Mouse (Mus musculus): ENCODE data around the gene Rbm47.
"Not testable (repeated sequence)": the region's sequence is repeated elsewhere in the genome, so short reads cannot be mapped to it uniquely, and the experiment has no call there.

Rbm47 gene

DNA sequence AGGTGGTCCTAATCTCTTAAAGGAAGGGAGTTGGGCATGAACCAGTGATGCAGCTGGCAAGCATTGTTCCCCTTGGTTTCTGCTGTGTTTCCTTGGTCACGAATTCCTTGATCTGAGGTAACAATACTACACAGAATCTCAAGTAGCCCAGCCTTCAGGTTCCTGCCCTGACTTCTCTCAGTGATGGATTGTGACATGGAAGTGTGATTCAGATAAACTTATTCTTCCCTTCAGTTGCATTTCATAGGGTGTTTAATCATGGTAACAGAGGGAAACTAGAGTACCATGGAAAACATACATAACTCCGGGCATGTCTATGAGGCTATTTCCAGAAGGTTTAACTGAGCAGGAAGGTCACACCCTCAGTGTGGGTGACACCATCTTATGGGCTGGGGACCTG, at the start of gene Rbm47:
Rbm47 (minus strand) TSS at position 101 of the 400 bp plus-strand sequence.
- DNase-seq (ENCODE audit: low spot score), result no peak

DNA sequence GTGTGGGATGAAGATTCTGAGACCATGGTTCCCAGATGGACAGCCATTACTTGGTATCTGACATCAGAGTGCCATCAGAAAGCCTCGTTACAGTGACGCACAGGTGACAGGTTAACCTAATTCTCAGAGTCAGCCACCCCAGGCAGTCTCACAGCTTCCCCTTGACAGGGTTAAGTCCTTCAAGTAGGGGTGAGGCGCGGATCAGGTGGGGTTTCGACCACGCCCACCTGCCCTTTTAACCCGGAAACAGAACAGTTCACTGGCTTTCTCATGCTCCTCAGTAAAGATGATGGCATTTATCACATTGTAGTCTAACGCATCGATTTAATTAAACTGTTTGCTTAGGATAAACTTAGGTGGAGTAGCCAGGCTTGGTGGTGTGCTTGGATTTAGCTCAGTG, 47.7 kb upstream of the Rbm47 start:
- no peak for DNase-seq (ENCODE audit: low spot score)

DNA sequence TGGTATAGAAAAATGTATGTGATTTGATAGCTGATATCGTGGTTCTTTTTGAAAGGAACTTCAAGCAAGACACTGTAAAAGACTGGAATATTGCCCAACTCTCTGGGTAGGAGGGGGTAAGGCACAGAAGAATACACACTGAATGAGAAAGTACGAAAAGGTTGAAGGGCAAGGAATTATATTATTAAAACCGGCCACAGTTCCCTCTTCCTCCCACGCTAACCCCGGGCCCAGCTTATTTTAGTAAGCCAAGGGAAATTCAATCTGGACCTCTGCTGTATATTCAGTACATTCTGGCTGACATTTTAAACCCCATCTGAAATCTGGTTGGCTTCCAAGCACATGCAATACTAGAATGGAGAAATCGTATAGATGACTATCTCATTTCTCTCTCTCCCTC, 46.8 kb upstream of the Rbm47 start:
- no peak for DNase-seq (ENCODE audit: low spot score)

DNA sequence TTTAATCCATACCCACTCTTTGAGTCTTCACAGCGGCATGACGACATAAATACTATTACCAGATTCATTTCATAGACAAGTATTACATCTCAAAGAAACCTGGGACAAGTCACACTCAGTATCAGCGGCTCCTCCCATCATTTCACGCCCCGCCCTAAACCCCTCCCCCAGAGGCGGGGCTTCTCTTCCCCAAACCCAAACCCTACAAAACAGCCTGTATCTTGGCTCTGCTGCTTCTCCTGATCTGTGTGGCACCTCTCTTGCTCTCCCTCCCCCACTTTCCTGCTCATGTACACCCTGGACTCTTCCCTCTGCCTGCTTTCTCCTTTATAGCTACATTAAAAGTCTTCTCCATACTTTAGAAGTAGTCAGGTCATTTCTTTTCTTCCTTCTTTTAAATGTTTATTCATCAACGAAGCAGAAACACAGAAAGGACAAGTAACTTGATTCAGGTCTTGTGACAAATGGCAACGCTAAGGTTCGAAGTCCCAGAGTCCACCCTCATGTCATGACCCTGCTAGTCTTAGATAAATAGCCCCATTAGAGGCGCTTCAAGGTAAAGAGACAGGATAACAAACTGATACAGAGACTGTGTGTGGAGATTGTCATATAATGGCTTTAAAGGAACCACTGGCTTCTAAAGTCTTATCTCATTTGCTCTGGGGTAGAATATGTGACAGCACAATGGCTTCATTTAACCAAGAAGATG, 42.8 kb upstream of the Rbm47 start:
- DNase-seq (ENCODE audit: low spot score), result no peak

DNA sequence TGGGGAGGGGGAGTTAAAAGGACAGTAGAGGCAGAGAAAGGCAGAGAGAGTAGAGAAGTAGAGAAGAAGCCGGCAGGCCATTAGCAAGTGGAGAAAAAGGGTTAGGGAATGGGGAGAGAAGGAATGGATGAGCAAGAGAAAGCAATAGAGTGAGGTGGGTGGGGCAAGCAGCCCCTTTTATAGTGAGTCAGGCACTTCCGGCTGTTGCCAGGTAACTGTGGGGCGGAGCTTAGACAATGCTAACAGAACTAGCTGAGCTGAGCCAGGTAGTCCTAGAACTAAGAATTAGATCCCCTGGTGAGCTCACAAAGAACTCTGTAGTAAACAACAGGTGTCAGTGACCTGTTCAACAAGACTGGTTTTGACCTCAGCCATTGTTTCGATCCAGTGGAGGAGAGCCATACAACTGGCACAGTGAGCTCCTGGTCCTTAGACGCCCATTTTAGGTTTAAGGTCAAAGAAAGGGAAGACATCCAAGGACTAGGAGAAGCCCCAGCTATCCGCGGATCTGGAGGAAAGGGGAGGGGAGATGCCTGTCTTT, 41.5 kb upstream of the Rbm47 start:
- DNase-seq (ENCODE audit: low spot score), result peak; percentile 41

DNA sequence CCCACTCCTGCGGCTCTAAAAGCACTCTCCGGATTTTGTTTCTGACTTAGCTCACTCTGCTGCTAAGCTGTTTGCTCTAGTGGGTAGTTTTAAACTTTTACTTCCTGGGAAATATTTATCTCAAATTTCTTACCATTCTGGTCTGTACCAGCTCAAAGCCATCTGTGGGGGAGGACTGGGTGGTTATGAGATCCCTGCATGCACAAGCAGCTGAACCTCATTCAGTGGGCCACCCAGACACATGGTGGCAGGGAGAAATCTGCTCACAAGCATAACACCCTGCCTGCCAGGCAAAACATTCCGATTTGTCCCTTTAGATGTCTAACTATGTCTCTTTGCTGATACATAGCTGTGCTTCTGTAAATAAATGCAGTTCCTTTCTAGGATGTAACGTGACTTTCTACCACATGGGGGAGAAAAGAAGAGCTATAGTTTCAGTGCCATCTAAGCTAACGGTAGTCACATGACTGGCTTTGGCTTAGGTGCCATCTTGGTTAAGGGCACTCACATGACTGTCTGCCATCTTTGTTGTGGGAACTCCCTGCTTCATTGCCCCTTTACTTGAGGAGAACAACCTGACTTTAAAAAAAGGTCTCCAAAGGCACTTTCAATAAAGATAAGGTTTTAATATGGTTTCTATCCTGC, 36.7 kb upstream of the Rbm47 start:
- no peak for DNase-seq (ENCODE audit: low spot score)

DNA sequence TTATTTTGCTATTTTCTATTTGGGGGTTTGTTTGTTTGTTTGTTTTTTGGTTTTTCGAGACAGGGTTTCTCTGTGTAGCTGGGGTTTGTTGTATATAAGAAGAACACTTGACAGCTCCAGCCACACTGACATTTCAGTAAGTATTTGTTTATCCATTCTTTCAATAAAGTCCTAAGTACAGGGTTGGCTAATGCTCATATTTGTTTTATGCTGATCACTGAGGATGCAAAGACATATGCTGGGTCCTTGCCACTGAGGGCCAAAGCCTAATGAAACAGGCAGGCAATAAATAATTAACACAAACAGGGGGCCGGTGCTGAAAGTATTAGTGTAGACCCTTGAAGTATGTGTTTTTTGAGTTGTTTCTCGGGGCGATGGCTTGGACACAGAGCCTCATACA, 32.0 kb upstream of the Rbm47 start:
- no peak for DNase-seq (ENCODE audit: low spot score)

DNA sequence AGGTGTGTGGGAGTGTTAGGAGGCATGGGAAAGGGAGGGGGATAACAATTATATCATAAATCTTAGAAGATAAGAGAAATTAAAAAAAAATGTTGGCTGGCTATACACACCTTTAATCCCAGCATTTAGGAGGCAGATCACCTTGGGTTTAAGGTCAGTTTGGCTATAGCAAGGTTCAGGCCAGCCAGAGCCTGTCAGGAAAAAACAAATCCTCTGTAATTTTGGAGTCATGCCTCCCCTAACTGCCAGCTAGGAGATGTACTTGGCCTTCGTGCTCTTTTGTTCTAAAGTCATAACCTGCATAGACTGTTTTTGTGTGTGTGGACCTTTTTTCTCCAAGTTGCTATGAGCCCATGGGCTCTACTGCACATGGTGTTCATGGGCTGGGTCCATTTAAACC, 30.5 kb upstream of the Rbm47 start:
- no peak for DNase-seq (ENCODE audit: low spot score)

DNA sequence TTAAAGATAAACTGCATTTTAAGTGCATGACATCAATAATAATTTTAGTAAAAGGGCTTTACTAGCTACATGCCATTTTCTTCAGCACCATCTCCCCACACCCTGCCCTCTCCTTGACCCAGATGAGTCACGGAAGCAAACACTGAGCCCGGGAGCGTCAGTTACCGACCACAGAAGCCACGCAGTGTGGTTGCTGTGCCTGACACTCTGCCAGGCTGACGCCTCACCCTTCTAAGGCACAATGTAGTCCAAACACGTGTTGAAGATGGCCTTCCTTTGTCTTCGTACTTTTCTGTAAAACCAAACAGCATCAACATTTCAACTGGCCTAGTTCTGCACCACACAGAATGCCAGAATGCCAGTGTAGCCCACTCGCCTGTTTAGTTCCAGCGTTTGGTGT, 27.1 kb upstream of the Rbm47 start:
- no peak for DNase-seq (ENCODE audit: low spot score)

DNA sequence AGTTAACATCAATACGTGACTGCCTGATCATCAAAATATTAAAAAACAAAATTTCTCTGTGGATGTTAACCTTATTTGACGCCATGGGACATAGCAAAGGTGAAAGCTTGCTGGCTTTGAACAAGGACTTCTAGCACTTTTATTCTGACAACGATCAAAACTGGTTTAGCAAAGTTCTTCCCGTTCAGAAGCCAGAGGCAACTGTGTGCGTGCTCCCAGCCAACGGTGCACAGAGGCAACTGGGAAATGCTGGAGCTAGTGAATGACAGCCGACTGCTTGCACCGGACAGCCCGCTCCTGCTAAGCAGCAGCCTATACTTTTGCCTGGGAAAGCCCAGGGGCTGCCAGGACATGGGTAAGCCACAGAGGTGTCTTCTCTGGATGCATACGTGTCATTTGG, 22.4 kb upstream of the Rbm47 start:
- DNase-seq (ENCODE audit: low spot score), result no peak

DNA sequence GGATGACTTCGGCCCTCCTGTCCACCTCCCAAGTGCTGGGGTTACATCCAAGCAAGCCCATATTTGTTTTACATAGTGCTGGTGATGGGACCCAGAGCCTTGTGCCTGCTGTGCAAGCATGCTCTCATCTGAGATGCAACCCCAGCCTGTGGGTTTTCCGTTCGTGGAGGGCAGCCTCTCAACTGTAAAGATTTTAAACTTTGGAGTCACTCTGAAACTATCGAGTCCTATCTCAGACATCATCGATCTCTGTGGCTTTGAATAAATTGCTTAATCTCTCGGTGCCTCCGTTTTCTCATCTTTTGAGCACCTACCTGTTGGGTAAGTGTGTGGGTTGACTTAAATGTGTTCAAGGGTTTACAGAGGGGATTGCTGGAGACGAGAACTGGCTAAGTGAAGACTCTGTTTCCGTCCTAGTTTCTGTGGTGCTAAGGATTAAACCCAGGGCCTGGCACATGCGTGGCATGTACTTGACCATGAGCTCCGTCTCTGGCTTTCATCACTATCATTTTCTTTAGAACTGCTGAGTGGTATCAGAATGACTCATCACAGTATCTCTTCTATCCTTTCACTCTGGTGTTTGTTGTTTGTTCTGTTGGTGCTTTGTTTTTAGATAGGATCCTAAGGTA, 20.4 kb upstream of the Rbm47 start:
- DNase-seq (ENCODE audit: low spot score), result no peak

DNA sequence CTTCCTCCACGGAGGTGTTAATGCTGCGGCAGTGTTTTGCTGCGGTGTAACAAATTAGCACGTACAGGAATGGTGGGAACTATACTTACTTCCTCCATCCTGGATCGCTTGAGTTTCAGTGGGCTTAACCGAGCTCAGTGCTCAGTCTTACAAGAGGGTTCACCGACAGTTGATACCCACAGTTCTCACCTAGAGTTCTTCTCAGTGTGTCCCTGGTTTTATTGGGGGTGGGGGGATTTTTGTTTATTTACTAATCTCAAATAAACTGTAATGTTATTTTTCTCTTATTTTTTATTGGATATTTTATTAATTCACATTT, 18.2 kb upstream of the Rbm47 start:
- no peak for DNase-seq (ENCODE audit: low spot score)

DNA sequence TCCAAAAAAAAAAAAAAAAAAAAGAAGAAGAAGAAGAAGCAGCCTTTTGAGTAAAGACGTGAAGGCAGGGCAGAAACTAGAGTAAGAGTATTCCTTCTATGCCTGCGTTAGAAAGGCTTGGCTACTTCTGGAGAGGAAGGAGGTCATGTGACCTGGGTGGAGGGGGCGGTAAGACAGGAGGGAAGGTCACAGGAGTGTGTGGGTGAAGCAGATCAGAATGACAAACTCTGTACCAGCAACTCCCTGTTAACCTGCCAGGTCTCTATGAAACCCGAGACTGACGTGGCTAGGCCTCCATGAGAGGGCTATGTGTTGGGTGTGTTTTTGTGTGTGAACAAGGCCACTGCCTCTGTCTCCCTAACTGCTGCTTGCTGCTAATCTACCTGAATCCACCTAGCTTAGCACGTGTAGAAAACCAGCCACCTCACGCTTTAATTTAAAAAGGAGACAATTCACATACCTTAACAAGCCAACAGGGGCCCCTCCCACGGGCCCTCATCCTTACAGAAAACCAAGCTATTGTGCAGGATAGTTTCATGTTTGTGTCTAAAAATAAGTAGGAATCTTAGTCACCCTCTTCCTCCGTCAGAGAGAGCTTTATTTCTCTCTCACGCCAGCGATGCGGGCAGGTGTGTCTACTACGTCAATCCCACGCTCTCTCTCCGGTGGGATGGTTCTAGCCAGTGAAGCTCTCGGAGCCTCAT, 17.7 kb upstream of the Rbm47 start:
- DNase-seq (ENCODE audit: low spot score), result no peak

DNA sequence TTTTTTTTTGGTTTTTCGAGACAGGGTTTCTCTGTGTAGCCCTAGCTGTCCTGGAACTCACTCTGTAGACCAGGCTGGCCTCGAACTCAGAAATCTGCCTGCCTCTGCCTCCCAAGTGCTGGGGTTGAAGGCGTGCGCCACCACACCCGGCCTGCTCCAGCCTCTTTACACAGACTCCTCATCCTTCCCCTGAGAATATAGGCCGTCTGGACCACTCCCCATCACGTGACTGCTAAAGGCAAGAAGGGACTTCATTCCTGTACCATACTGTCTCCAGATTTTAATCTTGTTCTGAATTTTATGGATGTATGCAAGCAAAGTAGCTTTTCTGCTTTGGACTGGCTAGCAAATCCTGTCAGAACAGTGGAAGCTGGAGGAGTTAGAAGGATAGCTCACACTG, 15.7 kb upstream of the Rbm47 start:
- DNase-seq (ENCODE audit: low spot score), result not testable (repeated sequence)

DNA sequence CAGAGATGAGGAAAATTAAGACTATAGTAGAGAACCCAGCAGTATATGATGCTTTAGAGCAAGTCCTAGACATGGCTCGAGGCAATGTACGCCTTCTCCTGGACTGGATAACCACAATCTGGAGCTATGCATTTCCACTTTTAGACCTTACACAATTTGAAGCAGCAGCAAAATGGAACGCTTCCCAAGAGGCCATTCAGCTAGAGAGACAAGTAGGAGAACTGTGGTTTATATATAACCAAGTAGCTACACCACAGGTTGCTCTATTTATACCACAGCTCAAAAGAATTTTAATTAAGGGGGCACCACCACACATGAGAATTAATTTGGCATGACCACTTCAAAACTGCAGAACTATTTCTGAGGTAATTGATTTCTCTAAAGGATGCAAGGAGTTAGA, 9.2 kb upstream of the Rbm47 start:
- no peak for DNase-seq (ENCODE audit: low spot score)

DNA sequence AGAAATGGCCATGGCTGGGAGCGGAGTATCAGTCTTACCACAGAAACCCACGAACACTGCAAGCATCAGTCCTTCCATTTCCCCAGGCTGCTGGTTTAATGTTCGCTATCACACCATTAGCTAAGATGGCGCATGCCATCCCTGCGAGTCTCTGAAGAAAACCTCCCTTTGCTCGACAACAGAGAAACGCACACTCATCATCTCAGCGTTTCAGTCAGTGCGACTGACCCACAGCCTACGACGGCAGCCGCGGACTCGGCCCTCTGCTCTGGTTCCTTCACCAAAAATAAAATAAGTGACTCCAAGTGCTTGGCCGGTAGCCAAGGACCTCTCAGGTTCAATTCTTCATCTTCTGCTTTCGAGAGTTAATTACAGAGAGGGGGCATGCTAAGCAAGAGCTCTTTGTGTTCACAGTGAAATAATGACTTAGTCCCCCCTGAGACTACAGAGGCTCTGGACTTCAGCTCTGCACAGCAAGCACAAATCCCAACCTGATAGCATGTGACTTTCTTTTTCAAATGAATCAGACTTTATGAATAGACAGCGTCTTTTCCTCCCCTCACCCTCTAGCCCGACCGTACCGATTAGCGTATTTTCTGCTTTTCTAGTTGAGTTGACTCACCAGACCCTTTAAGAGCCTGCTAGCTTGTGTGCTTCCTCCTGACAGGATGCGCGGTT, 1.4 kb upstream of the Rbm47 start:
- DNase-seq (ENCODE audit: low spot score), result no peak

DNA sequence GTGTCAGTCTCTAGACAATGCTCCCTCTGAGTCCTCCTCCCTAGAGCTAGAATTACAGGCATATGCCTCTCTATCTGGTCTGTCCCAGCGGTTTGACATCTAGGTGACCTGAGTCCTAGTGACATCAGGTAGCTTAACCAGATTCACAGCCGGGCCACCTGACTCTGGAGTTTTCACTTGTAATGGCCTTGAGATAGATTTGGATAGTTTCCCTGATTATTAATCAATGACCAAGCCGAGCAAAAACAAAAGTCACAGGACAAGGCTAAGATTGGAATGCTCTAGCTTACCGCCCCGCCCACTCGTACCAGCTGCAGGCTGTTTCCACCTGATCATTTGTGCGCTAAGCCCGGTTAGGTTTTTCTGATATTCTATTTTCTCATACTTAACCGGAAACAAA, 2.3 kb downstream of the Rbm47 start:
- no peak for DNase-seq (ENCODE audit: low spot score)

DNA sequence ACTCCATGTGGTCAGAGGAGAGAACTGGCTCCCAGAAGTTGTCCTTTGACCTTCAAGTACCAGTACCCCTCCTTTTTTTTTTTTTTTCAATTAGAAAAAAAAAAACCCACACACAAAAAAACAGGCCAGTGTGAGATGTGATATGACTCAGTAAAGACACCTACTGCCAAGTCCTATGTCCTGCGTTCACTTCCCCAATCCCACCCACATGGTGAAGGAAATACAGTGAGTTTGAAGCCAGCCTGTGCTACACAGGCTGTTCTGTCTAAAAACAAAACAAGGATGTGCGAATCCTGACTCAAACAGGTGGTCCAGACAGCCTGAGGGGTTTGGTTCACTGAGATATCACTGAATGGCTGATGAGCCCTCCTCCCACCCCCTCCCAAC, 3.8 kb downstream of the Rbm47 start:
- DNase-seq (ENCODE audit: low spot score), result no peak

DNA sequence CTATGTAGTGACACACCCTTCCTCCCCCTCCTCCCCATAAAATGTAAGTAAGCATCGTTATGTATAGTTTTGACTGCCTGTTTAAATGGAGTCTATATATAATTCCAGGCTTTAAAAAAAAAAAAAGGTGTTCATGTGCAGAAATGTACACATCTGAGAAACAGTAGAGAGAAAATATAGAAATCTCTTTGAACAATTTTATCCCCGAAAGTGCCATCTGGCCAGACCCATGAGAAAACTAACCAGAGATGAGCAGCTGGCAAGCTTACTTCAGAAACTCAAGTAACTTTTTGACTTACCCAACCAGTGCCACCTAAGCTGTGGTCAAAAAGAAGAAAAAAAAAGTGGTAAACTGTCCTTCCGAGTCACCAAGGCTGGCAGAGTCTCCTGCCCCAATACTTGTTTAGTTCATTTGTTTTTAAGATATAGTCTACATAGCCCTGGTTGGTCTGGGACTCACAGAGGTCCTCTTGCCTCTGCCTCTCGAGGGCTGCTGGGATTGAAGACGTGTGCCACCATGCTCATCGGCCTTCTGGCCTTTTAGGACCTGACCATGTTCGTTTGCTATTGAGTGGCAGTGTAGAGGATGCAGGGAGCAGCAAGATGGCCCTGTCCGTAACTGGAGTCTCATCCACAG, 4.3 kb downstream of the Rbm47 start:
- DNase-seq (ENCODE audit: low spot score), result no peak

DNA sequence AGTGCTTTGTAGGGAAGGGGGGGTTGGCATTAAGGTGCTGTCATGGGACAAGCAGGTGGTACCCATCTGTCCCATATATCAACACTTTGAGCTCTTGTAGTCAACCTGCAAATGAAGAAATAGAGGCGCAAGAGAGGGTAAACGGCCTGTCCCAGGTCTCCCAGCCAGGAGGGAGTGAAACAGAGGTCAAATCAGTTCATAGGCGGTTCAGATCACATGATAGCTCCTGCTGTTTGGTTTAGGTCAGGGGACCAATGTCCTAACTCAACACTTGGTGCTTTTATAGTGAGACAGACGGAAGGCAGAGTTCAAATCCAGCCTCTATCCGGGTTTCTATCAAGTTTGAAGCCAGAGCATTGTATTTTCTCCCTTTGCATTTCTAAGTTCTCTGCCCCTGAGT, 6.0 kb downstream of the Rbm47 start:
- DNase-seq (ENCODE audit: low spot score), result no peak

DNA sequence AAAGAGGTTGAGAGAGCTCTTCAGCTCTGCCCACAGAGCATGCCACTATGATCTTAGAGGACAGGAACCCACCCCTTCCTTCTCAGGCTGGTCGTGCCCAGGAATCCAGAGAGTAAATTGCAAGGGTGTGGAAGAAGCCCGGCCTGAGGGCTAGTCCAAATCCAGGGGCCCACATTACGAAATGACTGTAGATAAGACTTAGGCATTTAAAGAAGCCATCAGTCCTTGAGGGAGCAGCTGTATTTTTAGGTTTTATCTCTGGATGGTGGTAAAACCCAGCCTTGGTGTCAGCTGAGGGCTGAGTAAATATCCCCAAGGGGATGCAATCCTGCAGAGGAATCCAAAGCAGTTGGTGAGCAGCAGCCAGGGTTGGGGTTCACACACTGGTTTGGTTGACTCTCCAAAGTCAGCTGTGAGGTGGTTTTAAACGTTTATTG, 6.7 kb downstream of the Rbm47 start:
- no peak for DNase-seq (ENCODE audit: low spot score)

DNA sequence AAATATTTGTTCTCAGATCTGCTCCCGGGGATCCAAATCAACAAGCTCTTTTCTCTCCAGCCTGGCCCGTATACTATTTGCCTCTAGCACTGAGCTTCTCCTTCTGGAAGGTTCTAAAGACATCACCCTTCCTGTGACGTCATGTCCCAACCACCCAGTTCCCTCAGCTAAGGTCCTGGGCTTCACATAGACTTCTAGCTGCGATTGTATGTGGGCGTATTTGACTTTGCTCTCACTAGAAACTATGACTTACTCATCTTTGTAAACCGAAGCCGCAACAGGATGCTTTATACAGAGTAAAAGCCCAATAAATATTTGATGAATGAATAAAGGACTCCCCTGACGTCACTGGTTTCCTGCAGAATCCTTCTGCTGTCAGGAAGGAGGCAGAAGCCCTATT, 7.2 kb downstream of the Rbm47 start:
- DNase-seq (ENCODE audit: low spot score), result no peak

All from testis, postnatal 14 days (tissue).